Comparison of ENCODE assay signal across 10 mouse cellular contexts in genomic region chr11:35770741-35771504, GRCm38 (mm10). TPM values are rescaled to one million over a fixed set of nuclear protein-coding genes. Genes with fewer than 3 reads are reported as not detected.
DNase-seq lines count a peak whose midpoint lies in the region; ATAC-seq and TF ChIP-seq lines count a peak whose summit lies in the region.
"Had no signal": no experiment of that assay in that cellular context is flagged by ENCODE, and none has a peak within 500 bp of the region (broad histone marks: within the 10 kb centered on the region; RNA-seq: fewer than 3 reads in every experiment).

No protein-coding gene starts in this region.

- DNase-seq in kidney, adult 9 months, result peak; percentile 58
- no peak for DNase-seq in kidney, adult 18-20 months
- no peak for DNase-seq in hindbrain, postnatal 0 days (ENCODE audit: low spot score)
- DNase-seq in midbrain, postnatal 0 days (ENCODE audit: low spot score), result no peak
- no peak for DNase-seq in embryo, embryonic 11 days
- no peak for DNase-seq in frontal cortex, postnatal 10 days (ENCODE audit: low spot score in 2 of 2)
- DNase-seq in frontal cortex, postnatal 36 days (ENCODE audit: low spot score in 2 of 2), result no peak
- DNase-seq: adrenal gland, adult 2 months; lung, adult 2 months had no signal

- H3K4me3 ChIP-seq in bone marrow macrophage, adult 2 months (ENCODE audit: insufficient read depth, low read length), result peak overlapping the region; percentile 69
- H3K4me3 ChIP-seq in hindbrain, postnatal 0 days (ENCODE audit: low read length), result peak overlapping the region; percentile 83
- peak overlapping the region; percentile 93 for H3K4me3 ChIP-seq in midbrain, postnatal 0 days (ENCODE audit: low read depth, low read length)

- H3K9me3 ChIP-seq in hindbrain, postnatal 0 days (ENCODE audit: low read length), result no peaks in the 10 kb centered on the region
- no peaks in the 10 kb centered on the region for H3K9me3 ChIP-seq in midbrain, postnatal 0 days (ENCODE audit: low read length)

- ATAC-seq in hindbrain, postnatal 0 days, result no peak
- no peak for ATAC-seq in midbrain, postnatal 0 days (ENCODE audit: low FRiP score)

- WGBS in hindbrain, postnatal 0 days, result 63% methylated on average over 9 of the region's 9 CpGs
- WGBS in midbrain, postnatal 0 days, result 67% methylated on average over 9 of the region's 9 CpGs

- TF ChIP-seq CTCF in bone marrow macrophage, adult 2 months (IDR thresholded peaks at IDR 0.05; ENCODE audit: low read depth, low read length), result no peak
- TF ChIP-seq CTCF in hindbrain, postnatal 0 days (IDR thresholded peaks at IDR 0.05; ENCODE audit: low read depth), result no peak
- no peak for TF ChIP-seq CTCF in midbrain, postnatal 0 days (IDR thresholded peaks at IDR 0.05)

- H3K4me2 ChIP-seq in hindbrain, postnatal 0 days (ENCODE audit: low read depth, low read length), result peak overlapping the region; percentile 78
- peak overlapping the region; percentile 72 for H3K4me2 ChIP-seq in midbrain, postnatal 0 days (ENCODE audit: low read depth, low read length, poor library complexity, severe bottlenecking)

- peaks cover 14% of the 10 kb centered on the region for H3K4me1 ChIP-seq in bone marrow macrophage, adult 2 months (ENCODE audit: control insufficient read depth, insufficient read depth, low read length)
- 0 out of 2 replicates have a peak, but pooled peaks cover 9% of the 10 kb centered on the region for H3K4me1 ChIP-seq in hindbrain, postnatal 0 days (ENCODE audit: insufficient read depth, low read length)
- H3K4me1 ChIP-seq in midbrain, postnatal 0 days (ENCODE audit: insufficient read depth, low read length), result no peaks in the 10 kb centered on the region

- H3K9ac ChIP-seq in hindbrain, postnatal 0 days (replicated peaks; ENCODE audit: low read length), result peak overlapping the region; percentile 97
- peak overlapping the region; percentile 99; the same call in 1 of the 2 replicates for H3K9ac ChIP-seq in midbrain, postnatal 0 days (replicated peaks; ENCODE audit: low read length, poor library complexity, severe bottlenecking)

- no peaks in the 10 kb centered on the region for H3K36me3 ChIP-seq in hindbrain, postnatal 0 days (ENCODE audit: insufficient read depth, low read length)
- H3K36me3 ChIP-seq in midbrain, postnatal 0 days (ENCODE audit: insufficient read depth, low read length), result no peaks in the 10 kb centered on the region

- no peak for TF ChIP-seq POLR2A in bone marrow macrophage, adult 2 months (IDR thresholded peaks at IDR 0.05; ENCODE audit: borderline replicate concordance, low read depth, low read length)

- peak overlapping the region; percentile 26 for H3K27ac ChIP-seq in bone marrow macrophage, adult 2 months (ENCODE audit: insufficient read depth, low read depth, low read length)
- H3K27ac ChIP-seq in hindbrain, postnatal 0 days, result 0 out of 2 replicates have a peak overlapping the region, but pooled peaks have one; percentile 95
- no peak overlapping the region; the same call in 1 of the 2 replicates for H3K27ac ChIP-seq in midbrain, postnatal 0 days (ENCODE audit: low read depth, low read length)

- no peaks in the 10 kb centered on the region for H3K27me3 ChIP-seq in hindbrain, postnatal 0 days (ENCODE audit: insufficient read depth, low read length)
- H3K27me3 ChIP-seq in midbrain, postnatal 0 days (ENCODE audit: insufficient read depth, low read length), result no peaks in the 10 kb centered on the region

RNA-seq across cellular contexts. Expression of gene Pank3, which starts 1.6 kb away (rescaled TPM):
- polyA plus RNA-seq in bone marrow macrophage, adult 2 months (2012; ENCODE audit: insufficient read depth, insufficient read length, missing spikeins), result 22.1 and 25.3 TPM in 2 replicates
- total RNA-seq in hindbrain, postnatal 0 days (2014; rRNA removed), result 62.5 and 68.7 TPM in 2 replicates
- polyA plus RNA-seq in hindbrain, postnatal 0 days (2015; fragmentation: Nextera tagmentation; extraction: Ambion mirVana), result 13.3 and 13.6 TPM in 2 replicates
- 78.5 and 94.7 TPM in 2 replicates for total RNA-seq in midbrain, postnatal 0 days (2014; rRNA removed)
- polyA plus RNA-seq in midbrain, postnatal 0 days (2015; fragmentation: Nextera tagmentation; extraction: Ambion mirVana), result 11.3 and 11.7 TPM in 2 replicates

RNA-seq across cellular contexts. Expression of gene Fbll1, which starts 27.8 kb away (rescaled TPM):
- polyA plus RNA-seq in bone marrow macrophage, adult 2 months (2012; ENCODE audit: insufficient read depth, insufficient read length, missing spikeins), result not detected in 2 replicates
- total RNA-seq in hindbrain, postnatal 0 days (2014; rRNA removed), result 64.1 and 65.2 TPM in 2 replicates
- 30.4 and 35.0 TPM in 2 replicates for polyA plus RNA-seq in hindbrain, postnatal 0 days (2015; fragmentation: Nextera tagmentation; extraction: Ambion mirVana)
- total RNA-seq in midbrain, postnatal 0 days (2014; rRNA removed), result 57.1 and 75.5 TPM in 2 replicates
- polyA plus RNA-seq in midbrain, postnatal 0 days (2015; fragmentation: Nextera tagmentation; extraction: Ambion mirVana), result 31.0 and 34.6 TPM in 2 replicates
- total RNA-seq: adrenal gland, adult 2 months had no signal
- polyA plus RNA-seq: lung, adult 2 months had no signal

Comparison
In these comparisons a context has a peak if more than half of its experiments do, and no peak if none do; other contexts are left out.
1. RNA of gene Fbll1, which starts 27.8 kb away (polyA plus RNA-seq): 30.4 to 35.0 TPM in hindbrain, postnatal 0 days and 31.0 to 34.6 TPM in midbrain, postnatal 0 days; not detected in bone marrow macrophage, adult 2 months; every median in the first group is over 10 times any median in the second.
2. Peak in every context shown above with its lines, with median percentiles within 50 percentile points of each other: H3K4me3 ChIP-seq.